Mouse (Mus musculus): ENCODE results near the gene Rpn2.

Gene Rpn2

GRCm38 (mm10) chr2:157309611-157310010, 30.8 kb downstream of the Rpn2 start:
- DNase-seq (ENCODE audit: low read depth, low spot score): no peak

GRCm38 (mm10) chr2:157310963-157311637, 32.3 kb downstream of the Rpn2 start:
- DNase-seq (ENCODE audit: low read depth, low spot score): no peak

- no peak for DNase-seq (ENCODE audit: low read depth, low spot score)
Observed at GRCm38 (mm10) chr2:157313718-157314117, 34.9 kb downstream of the Rpn2 start.

GRCm38 (mm10) chr2:157314310-157314709, 35.5 kb downstream of the Rpn2 start:
- no peak for DNase-seq (ENCODE audit: low read depth, low spot score)

GRCm38 (mm10) chr2:157315486-157315885, 36.7 kb downstream of the Rpn2 start:
- no peak for DNase-seq (ENCODE audit: low read depth, low spot score)

- no peak for DNase-seq (ENCODE audit: low read depth, low spot score)
Observed at GRCm38 (mm10) chr2:157316358-157316933, 37.6 kb downstream of the Rpn2 start.

- DNase-seq (ENCODE audit: low read depth, low spot score): no peak
Observed at GRCm38 (mm10) chr2:157317220-157317619, 38.4 kb downstream of the Rpn2 start.

- DNase-seq (ENCODE audit: low read depth, low spot score): no peak
Observed at GRCm38 (mm10) chr2:157320135-157320534, 41.3 kb downstream of the Rpn2 start.

GRCm38 (mm10) chr2:157320886-157321285, 42.1 kb downstream of the Rpn2 start:
- DNase-seq (ENCODE audit: low read depth, low spot score): no peak

- no peak for DNase-seq (ENCODE audit: low read depth, low spot score)
Observed at GRCm38 (mm10) chr2:157322029-157322766, 43.4 kb downstream of the Rpn2 start.

- no peak for DNase-seq (ENCODE audit: low read depth, low spot score)
Observed at GRCm38 (mm10) chr2:157325238-157325637, 46.4 kb downstream of the Rpn2 start.

GRCm38 (mm10) chr2:157328106-157328505, 49.3 kb downstream of the Rpn2 start:
- DNase-seq (ENCODE audit: low read depth, low spot score): no peak

- no peak for DNase-seq (ENCODE audit: low read depth, low spot score)
Observed at GRCm38 (mm10) chr2:157328570-157328969, 49.8 kb downstream of the Rpn2 start.

- no peak for DNase-seq (ENCODE audit: low read depth, low spot score)
Observed at GRCm38 (mm10) chr2:157332059-157332458, 53.2 kb downstream of the Rpn2 start.

- DNase-seq (ENCODE audit: low read depth, low spot score): peak; percentile 88
Observed at GRCm38 (mm10) chr2:157338663-157339062, 59.8 kb downstream of the Rpn2 start.

- no peak for DNase-seq (ENCODE audit: low read depth, low spot score)
Observed at GRCm38 (mm10) chr2:157339532-157339931, 60.7 kb downstream of the Rpn2 start.

- no peak for DNase-seq (ENCODE audit: low read depth, low spot score)
Observed at GRCm38 (mm10) chr2:157340221-157340741, 61.5 kb downstream of the Rpn2 start.

- peak; percentile 75 for DNase-seq (ENCODE audit: low read depth, low spot score)
Observed at GRCm38 (mm10) chr2:157341554-157342270, 62.9 kb downstream of the Rpn2 start.

GRCm38 (mm10) chr2:157342328-157342926, 63.6 kb downstream of the Rpn2 start:
- DNase-seq (ENCODE audit: low read depth, low spot score): no peak

- no peak for DNase-seq (ENCODE audit: low read depth, low spot score)
Observed at GRCm38 (mm10) chr2:157343337-157343736, 64.5 kb downstream of the Rpn2 start.

GRCm38 (mm10) chr2:157347361-157348159, 68.7 kb downstream of the Rpn2 start, which contains the start of gene Ghrh:
Gene Ghrh (minus strand): TSS chr2:157347506.
- DNase-seq (ENCODE audit: low read depth, low spot score): no peak
